Mouse (Mus musculus) neural tube, embryonic 13.5 days (tissue): ENCODE measurements around the gene Mfsd2b. TPM values are rescaled to one million over a fixed set of nuclear protein-coding genes. Genes with fewer than 3 reads are reported as not detected.

ENCODE experiments used
- ATAC-seq: fragments of 200-750 bp; cut with Nextera tagmentation; 2 replicates; pipeline ENCODE4 v1.8.0; 2017; ENCODE audit warnings: low read depth, mild to moderate bottlenecking, moderate TSS enrichment, moderate library complexity
- H3K27ac ChIP-seq: fragments of 300-500 bp; sonication (generic); replicated peaks from 2 replicates; pipeline ENCODE4 v1.5.1; 2015; ENCODE audit warnings: moderate library complexity, mild to moderate bottlenecking, inconsistent platforms
- H3K27me3 ChIP-seq: fragments of 300-500 bp; sonication (generic); 2 replicates; pipeline ENCODE4 v1.6.1; 2015; ENCODE audit warnings: mild to moderate bottlenecking, inconsistent platforms
- H3K36me3 ChIP-seq: fragments of 300-500 bp; sonication (generic); 2 replicates; pipeline ENCODE4 v1.6.1; 2015; ENCODE audit warnings: mild to moderate bottlenecking, inconsistent platforms
- H3K4me1 ChIP-seq: fragments of 300-500 bp; sonication (generic); replicated peaks from 2 replicates; pipeline ENCODE4 v1.6.1; 2015; ENCODE audit warnings: inconsistent platforms
- H3K4me2 ChIP-seq: fragments of 300-500 bp; sonication (generic); 2 replicates; pipeline ENCODE4 v1.6.1; 2015; ENCODE audit warnings: inconsistent platforms, mild to moderate bottlenecking, moderate library complexity
- H3K4me3 ChIP-seq: fragments of 300-500 bp; sonication (generic); 2 replicates; pipeline ENCODE4 v1.5.1; 2015; ENCODE audit warnings: mild to moderate bottlenecking, inconsistent platforms
- H3K9ac ChIP-seq: fragments of 300-500 bp; sonication (generic); 2 replicates; pipeline ENCODE4 v1.6.1; 2015; ENCODE audit warnings: moderate library complexity, mild to moderate bottlenecking, inconsistent platforms
- H3K9me3 ChIP-seq: fragments of 300-500 bp; sonication (generic); 2 replicates; pipeline ENCODE4 v1.6.1; 2016; ENCODE audit warnings: inconsistent platforms
- WGBS: fragments of 180-500 bp; shearing (Covaris S2); methylation state at CpG from one replicate; pipeline ENCODE4 v1.1.7; 2015; 5-methylcytosine and 5-hydroxymethylcytosine counted together
- polyA plus RNA-seq: library from polyadenylated mRNA; unstranded; fragments of >200 nt; fragmentation: Nextera tagmentation; extraction: Ambion mirVana; gene quantifications from 2 replicates; pipeline ENCODE4 v1.2.1, GENCODE M21; 2015

The Mfsd2b gene
- polyA plus RNA-seq, 1 experiment from 2014 or later = 2.8 TPM

GRCm38 (mm10) chr12:4841392-4841887, 32.7 kb downstream of the Mfsd2b start, which contains the start of gene Fkbp1b:
TSS of gene Fkbp1b (minus strand) at chr12:4841591.
- H3K4me3 ChIP-seq = peak within 1 kb of the TSS; percentile 64
- peak; percentile 68 for ATAC-seq
- WGBS = under 1% methylated on average over 37 of the region's 37 CpGs
- no peaks in the 10 kb centered on the region for H3K9me3 ChIP-seq
- peaks cover 27% of the 10 kb centered on the region for H3K4me1 ChIP-seq
- H3K9ac ChIP-seq = peak within 1 kb of the TSS; percentile 74
- peaks cover 16% of the 10 kb centered on the region for H3K27me3 ChIP-seq
- H3K4me2 ChIP-seq = peak within 1 kb of the TSS; percentile 79
- H3K27ac ChIP-seq = peak within 1 kb of the TSS; percentile 34; the same call in 1 of the 2 replicates
- no peaks in the 10 kb centered on the region for H3K36me3 ChIP-seq

GRCm38 (mm10) chr12:4840741-4841140, 33.4 kb downstream of the Mfsd2b start:
- Histone ChIP-seq H3K4me1 (peaks cover 27% of the 10 kb centered on the region), H3K36me3 (no peaks in the 10 kb centered on the region), H3K4me3 (peak overlapping the region; percentile 64), H3K9ac (peak overlapping the region; percentile 74), H3K9me3 (no peaks in the 10 kb centered on the region), H3K27me3 (peaks cover 16% of the 10 kb centered on the region), H3K27ac (0 out of 2 replicates have a peak overlapping the region, but pooled peaks have one; percentile 20), H3K4me2 (peak overlapping the region; percentile 79)
- 1% methylated on average over 11 of the region's 11 CpGs for WGBS
- ATAC-seq = 0 out of 2 replicates have a peak, but pooled peaks have one; percentile 0

- 53% methylated on average over 6 of the region's 6 CpGs for WGBS
- peak overlapping the region; percentile 74; the same call in 1 of the 2 replicates for H3K9ac ChIP-seq
- H3K36me3 ChIP-seq = no peaks in the 10 kb centered on the region
- H3K9me3 ChIP-seq = no peaks in the 10 kb centered on the region
- no peak for ATAC-seq
- H3K27me3 ChIP-seq = peaks cover 16% of the 10 kb centered on the region
- peak overlapping the region; percentile 64; the same call in 1 of the 2 replicates for H3K4me3 ChIP-seq
- peak overlapping the region; percentile 79 for H3K4me2 ChIP-seq
- peaks cover 27% of the 10 kb centered on the region for H3K4me1 ChIP-seq
- no peak overlapping the region for H3K27ac ChIP-seq
Observed at GRCm38 (mm10) chr12:4840010-4840409, 34.1 kb downstream of the Mfsd2b start.

GRCm38 (mm10) chr12:4836959-4837358, 37.2 kb downstream of the Mfsd2b start:
- peaks cover 12% of the 10 kb centered on the region for H3K36me3 ChIP-seq
- peaks cover 16% of the 10 kb centered on the region for H3K27me3 ChIP-seq
- no peak overlapping the region for H3K27ac ChIP-seq
- no peak overlapping the region for H3K4me3 ChIP-seq
- H3K9ac ChIP-seq = no peak overlapping the region
- H3K4me1 ChIP-seq = peaks cover 14% of the 10 kb centered on the region
- H3K4me2 ChIP-seq = no peak overlapping the region
- H3K9me3 ChIP-seq = no peaks in the 10 kb centered on the region
- whole genome bisulfite sequencing = 31% methylated on average over 4 of the region's 4 CpGs
- no peak for ATAC-seq

GRCm38 (mm10) chr12:4827256-4827655, 46.9 kb downstream of the Mfsd2b start:
- H3K4me1 ChIP-seq = no peaks in the 10 kb centered on the region
- H3K9me3 ChIP-seq = no peaks in the 10 kb centered on the region
- no peak overlapping the region for H3K4me2 ChIP-seq
- H3K27me3 ChIP-seq = no peaks in the 10 kb centered on the region
- no peak overlapping the region for H3K27ac ChIP-seq
- 74% methylated on average over 3 of the region's 3 CpGs for WGBS
- peaks cover 81% of the 10 kb centered on the region for H3K36me3 ChIP-seq
- H3K9ac ChIP-seq = no peak overlapping the region
- ATAC-seq = peak; percentile 36; the same call in 1 of the 2 replicates
- no peak overlapping the region for H3K4me3 ChIP-seq

- peak within 1 kb of the TSS; percentile 71 for H3K4me3 ChIP-seq
- ATAC-seq = peak; percentile 99
- H3K36me3 ChIP-seq = peaks cover 20% of the 10 kb centered on the region
- H3K27me3 ChIP-seq = no peaks in the 10 kb centered on the region; the same call in 1 of the 2 replicates
- H3K9me3 ChIP-seq = no peaks in the 10 kb centered on the region
- H3K4me1 ChIP-seq = peaks cover 27% of the 10 kb centered on the region
- H3K4me2 ChIP-seq = peak within 1 kb of the TSS; percentile 86
- H3K9ac ChIP-seq = peak within 1 kb of the TSS; percentile 80
- peak within 1 kb of the TSS; percentile 85 for H3K27ac ChIP-seq
- WGBS = under 1% methylated on average over 49 of the region's 49 CpGs
Observed at GRCm38 (mm10) chr12:4817361-4818101, 56.6 kb downstream of the Mfsd2b start, which contains the start of gene Sf3b6. TSS of gene Sf3b6 (plus strand) at chr12:4817544.

GRCm38 (mm10) chr12:4816680-4817360, 57.3 kb downstream of the Mfsd2b start:
- Histone ChIP-seq H3K27ac (peak overlapping the region; percentile 85), H3K9me3 (no peaks in the 10 kb centered on the region), H3K9ac (peak overlapping the region; percentile 75), H3K4me1 (peaks cover 27% of the 10 kb centered on the region), H3K36me3 (peaks cover 14% of the 10 kb centered on the region), H3K4me3 (peak overlapping the region; percentile 71), H3K27me3 (no peaks in the 10 kb centered on the region; the same call in 1 of the 2 replicates), H3K4me2 (peak overlapping the region; percentile 64)
- 11% methylated on average over 24 of the region's 24 CpGs for WGBS
- peak; percentile 86 for ATAC-seq

GRCm38 (mm10) chr12:4813636-4814035, 60.5 kb downstream of the Mfsd2b start:
- 76% methylated on average over 4 of the region's 4 CpGs for WGBS
- Histone ChIP-seq H3K9me3 (no peaks in the 10 kb centered on the region; the same call in 1 of the 2 replicates), H3K27me3 (no peaks in the 10 kb centered on the region; the same call in 1 of the 2 replicates), H3K9ac (no peak overlapping the region), H3K4me3 (no peak overlapping the region), H3K27ac (no peak overlapping the region), H3K4me2 (no peak overlapping the region), H3K4me1 (peaks cover 15% of the 10 kb centered on the region), H3K36me3 (no peaks in the 10 kb centered on the region)
- ATAC-seq = no peak

Other genes with a start within 250 kb of the Mfsd2b start
- 0.45 and 0.66 TPM in 2 replicates for gene Fam228a, start 135.9 kb downstream of the Mfsd2b start, polyA plus RNA-seq
- gene Pfn4, start 105.3 kb downstream of the Mfsd2b start, polyA plus RNA-seq = 8.4 and 10.8 TPM in 2 replicates
- gene Fam228b, start 105.1 kb downstream of the Mfsd2b start, polyA plus RNA-seq = 3.5 and 4.8 TPM in 2 replicates
- gene Sf3b6, start 56.8 kb downstream of the Mfsd2b start, polyA plus RNA-seq = 245 and 256 TPM in 2 replicates
- gene Fkbp1b, start 32.8 kb downstream of the Mfsd2b start, polyA plus RNA-seq = 101 and 130 TPM in 2 replicates
- 17.1 and 17.9 TPM in 2 replicates for gene Wdcp, start 31.1 kb downstream of the Mfsd2b start, polyA plus RNA-seq
- 41.0 and 45.4 TPM in 2 replicates for gene Ubxn2a, start 33.3 kb upstream of the Mfsd2b start, polyA plus RNA-seq
- 12.8 and 14.2 TPM in 2 replicates for gene Atad2b, start 43.0 kb upstream of the Mfsd2b start, polyA plus RNA-seq